Mouse (Mus musculus): Measurements from ENCODE around the gene Ankrd35.
"Not testable (repeated sequence)": the region's sequence is repeated elsewhere in the genome, so short reads cannot be mapped to it uniquely, and the experiment has no call there.

Gene Ankrd35

DNA sequence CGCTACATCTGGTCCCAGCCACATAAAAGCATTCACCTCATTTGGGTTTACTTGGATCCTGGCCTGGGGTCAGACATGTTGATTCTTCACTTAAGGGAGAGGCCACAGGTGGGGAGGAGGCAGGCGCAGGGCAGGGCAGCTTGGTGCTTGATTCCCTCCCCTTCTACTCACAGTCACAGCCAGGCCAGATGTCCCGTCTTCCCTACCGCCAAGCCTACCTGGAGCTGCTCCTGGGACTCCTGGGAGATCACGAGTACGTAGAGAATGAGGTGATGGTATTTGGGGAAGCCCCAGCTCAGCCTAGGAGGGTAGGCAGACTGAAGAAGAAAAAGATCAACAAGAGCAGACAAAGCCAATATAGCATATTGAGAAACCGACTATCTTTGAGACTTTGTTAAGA is 37.1 kb downstream of the Ankrd35 start:
- DNase-seq (ENCODE audit: low spot score): no peak

DNA sequence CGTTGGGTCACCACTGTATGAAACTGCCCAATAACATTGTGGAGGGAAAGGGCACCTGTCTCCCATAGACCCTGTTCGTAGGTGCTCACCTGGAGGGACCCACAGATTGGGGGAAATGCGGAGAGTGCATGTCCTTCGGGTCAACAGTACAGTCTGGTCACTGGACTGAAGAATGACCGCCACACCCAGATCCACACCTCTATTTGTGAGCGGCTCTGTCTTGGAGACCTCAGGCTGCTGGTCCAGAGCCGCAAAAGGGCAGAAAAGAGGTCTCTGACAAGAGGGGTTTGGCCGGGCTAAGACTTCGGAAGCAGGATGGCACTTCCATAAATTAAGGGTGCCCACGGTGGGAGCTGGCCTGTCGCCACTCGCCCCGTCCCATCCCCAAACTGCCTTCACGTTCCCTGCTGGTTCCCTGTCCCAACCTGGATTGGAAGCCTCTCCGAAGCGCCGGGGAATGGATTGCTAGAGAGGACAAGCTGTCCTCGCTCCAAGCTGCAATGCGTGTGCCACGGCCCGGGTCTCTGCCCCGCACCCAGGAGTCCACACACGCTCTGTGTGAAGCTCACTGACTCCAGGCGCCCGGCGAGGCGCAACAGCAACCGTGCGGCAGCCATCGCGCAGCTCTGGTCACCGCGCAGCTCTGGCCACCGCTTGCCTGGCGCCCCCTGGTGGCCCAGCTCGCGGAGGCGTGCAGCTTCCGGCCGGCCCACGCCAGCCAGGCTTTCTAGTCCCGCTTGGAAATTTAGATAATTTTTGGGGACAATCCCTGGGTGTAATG is 38.2 kb downstream of the Ankrd35 start, which contains the start of gene Nudt17:
TSS of gene Nudt17 (minus strand) at position 660 of the 781 bp plus-strand sequence.
- peak; percentile 44 for DNase-seq (ENCODE audit: low spot score)

DNA sequence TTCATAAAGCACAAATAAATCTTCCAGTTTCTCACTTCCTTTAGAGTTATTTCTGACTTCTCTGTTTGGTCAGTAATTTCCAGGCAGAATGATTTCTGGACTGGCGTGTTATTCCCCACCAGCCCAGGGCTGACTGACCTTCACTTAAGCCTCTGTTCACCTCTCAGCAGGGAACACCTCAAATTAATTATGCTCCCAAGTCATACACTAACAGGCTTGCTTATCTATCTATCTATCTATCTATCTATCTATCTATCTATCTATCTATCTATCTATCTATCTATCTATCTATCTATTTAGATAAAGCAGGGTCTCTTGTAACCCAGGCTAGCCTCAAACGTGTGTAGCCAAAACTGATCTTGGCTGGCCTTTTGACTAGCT is 38.7 kb downstream of the Ankrd35 start:
- no peak for DNase-seq (ENCODE audit: low spot score)

DNA sequence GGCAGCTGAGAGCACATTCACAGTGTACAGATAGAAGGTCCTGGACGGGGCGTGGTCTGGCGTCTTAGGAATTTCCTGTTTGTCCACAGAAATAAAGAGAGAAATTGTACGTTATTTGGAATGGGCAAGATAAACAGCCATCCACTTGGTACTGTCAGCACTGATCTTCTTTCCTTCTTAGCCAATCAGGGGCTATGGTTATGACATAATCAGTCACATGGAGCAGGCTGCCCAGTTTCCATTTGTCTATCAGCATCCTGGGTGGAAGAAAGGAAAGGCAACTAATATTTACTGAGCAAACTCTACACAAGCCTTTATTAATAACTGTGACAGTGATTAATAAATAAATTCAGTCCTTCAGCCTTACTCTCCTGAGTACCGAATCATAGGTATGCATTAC is 44.4 kb downstream of the Ankrd35 start:
- no peak for DNase-seq (ENCODE audit: low spot score)

DNA sequence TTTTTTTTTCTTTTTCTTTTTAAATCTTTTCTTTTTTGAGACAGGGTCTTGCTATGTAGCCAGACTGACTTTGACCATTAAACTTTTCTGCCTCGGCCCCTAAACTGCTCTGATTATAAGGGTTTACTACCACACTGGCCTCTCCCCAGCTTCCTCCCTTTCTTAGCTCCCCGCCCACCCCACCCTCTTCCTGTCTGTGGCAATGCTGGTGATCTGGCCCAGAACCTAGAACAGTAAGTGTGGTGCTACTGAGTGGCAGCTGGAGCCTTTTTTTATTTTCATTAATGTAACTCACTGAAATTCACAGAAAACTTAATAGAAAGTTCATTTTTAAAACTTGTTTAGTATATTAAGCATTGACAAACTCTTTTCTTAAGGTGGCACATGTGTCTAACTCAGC is 45.9 kb downstream of the Ankrd35 start:
- DNase-seq (ENCODE audit: low spot score): no peak

DNA sequence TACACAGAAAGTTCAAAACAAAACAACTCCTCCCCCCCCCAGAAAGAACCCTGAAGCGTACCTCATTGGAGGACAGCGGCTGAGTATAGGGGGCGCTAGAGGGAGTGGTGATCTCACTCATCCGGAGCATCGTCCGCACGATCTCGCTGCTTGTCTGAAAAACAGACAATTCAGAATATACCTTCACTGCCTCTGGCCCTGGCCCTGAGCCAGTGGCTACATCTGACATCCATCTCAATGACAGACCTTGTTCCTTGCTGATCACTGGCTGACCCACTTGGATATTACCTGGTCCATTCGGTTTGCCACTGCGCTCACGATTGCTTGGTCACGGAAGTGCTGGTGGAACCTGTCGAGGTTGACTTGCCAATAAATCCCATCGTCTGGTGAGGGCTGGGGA is 49.2 kb downstream of the Ankrd35 start:
- DNase-seq (ENCODE audit: low spot score): no peak

DNA sequence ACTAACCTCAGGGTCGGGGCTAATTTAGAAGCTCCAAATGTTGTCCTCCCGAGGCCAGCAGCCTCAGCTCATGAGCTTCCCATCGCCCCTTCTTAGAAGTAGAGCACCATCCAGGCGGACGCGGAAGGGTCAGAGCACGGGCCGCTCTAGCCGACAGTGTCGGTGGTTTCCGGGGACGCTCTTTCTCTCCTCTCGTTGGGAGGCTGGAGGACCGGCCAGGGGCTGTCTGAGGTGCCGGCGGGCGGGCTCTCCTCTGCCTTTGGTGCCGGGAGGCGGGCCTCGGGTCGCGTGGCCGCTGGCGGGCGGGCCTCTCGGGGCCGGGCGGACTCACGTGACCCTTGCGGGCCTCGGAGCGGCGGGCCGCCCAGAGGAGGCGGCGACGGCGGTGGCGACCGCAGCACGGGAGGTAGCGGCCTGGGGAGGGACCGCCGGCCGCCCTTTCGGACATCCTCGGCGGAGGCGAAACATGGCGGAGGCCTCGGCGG is 57.5 kb downstream of the Ankrd35 start, which contains the start of the genes Polr3c and Rnf115:
TSS of gene Polr3c (minus strand) at position 286 of the 485 bp plus-strand sequence.
TSS of gene Rnf115 (plus strand) at position 322 of the 485 bp plus-strand sequence.
- DNase-seq (ENCODE audit: low spot score): peak; percentile 81

DNA sequence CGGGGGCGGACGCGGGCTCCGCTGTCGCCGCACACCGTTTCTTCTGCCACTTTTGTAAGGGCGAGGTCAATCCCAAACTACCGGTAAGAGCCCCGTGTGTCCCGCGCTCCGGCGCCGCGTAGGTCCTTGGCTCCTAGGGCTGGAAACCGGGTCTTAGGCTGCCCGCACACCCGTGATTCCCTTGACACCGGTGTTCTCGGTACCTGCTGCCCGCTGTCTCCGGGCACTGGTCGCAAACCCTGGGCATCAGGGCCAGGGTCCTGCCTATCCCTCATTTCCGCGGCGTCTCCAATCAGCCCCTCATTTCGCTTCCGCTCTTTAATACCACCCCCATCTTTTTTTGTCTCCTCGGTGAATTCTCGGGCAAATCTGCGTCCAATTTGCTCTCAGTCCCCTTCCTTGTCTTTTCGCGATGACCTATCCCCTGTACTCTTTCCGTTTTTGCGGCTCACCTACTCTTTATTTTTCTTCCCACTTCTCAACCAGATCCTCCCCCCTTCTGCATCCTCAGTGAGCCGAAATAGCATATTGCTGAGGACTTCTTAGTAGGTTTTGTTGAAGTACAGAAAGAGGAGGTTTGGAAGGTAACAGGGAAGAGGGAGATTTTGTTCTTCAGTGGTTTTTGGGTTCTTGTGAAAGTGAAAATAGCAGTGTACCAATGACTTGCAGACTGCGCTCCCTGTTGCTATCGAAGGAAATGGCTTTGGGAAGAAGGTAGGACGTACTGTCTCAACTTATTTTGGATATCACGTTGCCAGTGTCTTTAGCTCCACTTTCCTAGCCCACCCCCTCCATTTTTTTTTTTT is 58.1 kb downstream of the Ankrd35 start:
- DNase-seq (ENCODE audit: low spot score): no peak

DNA sequence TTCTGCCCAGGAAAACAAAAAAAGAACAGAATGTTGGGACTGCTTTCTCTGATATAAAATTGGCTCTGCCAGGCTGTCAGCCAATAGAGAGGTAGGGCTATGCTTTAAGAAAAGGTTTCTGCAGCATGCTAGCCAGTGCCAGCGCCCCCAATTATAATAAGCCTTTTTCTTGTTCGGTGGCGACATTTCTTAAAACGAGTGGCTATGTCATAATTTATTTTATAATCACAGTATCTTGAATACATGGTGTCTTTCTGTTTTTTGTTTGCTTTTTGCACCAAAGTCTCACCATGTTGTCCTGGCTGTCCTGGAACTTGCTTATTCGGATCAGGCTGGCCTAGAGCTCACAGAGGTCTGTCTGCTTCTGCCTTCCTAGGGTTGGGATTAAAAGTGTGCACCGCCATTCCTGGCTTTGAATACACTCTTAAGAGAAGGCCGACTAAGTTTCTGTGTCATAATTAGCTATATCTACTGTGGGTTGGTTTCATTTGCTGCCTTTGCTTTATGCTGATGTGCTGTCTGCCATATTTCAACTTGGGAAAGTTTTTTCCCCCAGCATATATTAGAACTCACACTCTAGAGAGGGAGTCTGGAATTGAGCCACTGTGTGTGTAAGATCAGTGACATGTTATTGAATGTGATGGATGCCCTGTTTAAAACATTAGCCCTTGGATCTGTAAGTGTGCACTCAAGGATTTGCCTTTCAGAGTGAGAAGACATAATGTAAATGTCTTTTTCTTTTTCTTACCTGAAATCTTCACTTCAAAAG is 58.9 kb downstream of the Ankrd35 start:
- no peak for DNase-seq (ENCODE audit: low spot score)

DNA sequence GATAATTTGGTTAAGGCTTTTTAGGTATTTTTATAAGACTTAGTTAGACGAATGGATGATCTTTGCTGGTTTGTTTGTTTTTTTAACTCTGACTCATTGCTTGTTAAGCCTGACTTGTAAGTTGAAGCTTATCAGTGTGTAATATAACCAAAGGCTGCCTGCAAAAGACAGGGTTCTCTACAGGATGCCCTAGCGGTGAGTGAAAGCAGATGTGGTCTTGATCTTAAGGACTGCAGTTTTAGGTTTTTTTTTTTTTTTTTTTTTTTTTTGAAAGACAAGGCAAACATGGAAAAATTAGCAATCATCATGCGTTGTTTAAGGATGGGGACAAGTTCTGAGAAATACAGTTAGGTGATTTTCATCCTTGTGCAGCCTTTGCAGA is 59.5 kb downstream of the Ankrd35 start:
- DNase-seq (ENCODE audit: low spot score): no peak

DNA sequence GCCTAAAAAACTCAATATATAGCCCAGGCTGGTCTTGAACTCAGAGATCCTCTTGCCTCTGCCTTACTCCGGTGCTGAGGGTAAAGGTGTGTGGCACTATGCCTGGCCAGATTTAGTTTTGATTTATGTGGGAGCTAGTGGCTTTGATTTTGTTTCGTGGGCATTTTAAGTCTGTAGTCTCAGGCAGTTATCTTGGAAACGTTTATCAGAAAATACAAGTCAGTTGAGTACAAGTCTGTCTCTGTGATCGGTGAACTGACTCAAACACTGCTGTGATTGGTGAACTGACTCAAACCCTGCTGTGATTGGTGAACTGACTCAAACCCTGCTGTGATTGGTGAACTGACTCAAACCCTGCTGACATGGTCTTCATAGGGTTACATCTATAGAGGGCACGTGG is 60.9 kb downstream of the Ankrd35 start:
- DNase-seq (ENCODE audit: low spot score): no peak

DNA sequence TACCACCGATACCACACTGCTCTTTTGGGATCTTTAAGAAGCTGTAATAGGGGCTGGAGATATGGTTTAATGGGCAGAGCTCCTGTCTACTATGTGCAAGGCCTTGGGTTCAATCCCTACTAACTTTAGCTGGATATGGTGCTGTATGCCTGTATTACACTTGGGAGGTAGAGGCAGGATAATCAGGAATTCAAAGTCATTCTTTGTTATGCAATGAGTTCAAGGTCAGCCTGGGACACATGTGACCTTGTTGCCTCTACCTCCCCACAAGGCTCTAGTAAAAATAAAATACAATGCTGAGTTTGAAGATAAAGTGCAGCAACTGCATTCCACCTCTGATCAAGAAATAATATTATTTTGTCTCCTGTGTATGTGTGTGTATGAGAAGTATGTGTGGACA is 64.1 kb downstream of the Ankrd35 start:
- no peak for DNase-seq (ENCODE audit: low spot score)

DNA sequence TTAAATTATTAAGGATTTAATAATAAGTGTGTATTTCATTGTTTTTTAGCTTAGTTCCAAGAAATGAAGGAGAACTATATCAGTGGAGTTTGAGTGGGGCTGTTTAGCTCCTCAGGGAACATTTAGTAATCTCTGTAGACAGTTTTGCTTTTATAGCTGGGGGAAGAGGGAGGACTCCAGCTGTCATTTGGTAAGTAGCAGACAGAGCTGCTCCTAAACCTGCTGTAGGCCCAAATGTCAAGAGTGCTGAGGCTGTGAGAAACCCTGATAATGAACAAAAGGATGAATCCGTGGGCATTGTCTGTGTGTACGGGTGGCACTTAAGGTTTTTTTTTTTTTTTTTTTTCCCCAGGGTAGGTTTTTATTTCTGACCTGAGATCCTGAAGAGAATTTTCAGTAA is 65.3 kb downstream of the Ankrd35 start:
- DNase-seq (ENCODE audit: low spot score): no peak

DNA sequence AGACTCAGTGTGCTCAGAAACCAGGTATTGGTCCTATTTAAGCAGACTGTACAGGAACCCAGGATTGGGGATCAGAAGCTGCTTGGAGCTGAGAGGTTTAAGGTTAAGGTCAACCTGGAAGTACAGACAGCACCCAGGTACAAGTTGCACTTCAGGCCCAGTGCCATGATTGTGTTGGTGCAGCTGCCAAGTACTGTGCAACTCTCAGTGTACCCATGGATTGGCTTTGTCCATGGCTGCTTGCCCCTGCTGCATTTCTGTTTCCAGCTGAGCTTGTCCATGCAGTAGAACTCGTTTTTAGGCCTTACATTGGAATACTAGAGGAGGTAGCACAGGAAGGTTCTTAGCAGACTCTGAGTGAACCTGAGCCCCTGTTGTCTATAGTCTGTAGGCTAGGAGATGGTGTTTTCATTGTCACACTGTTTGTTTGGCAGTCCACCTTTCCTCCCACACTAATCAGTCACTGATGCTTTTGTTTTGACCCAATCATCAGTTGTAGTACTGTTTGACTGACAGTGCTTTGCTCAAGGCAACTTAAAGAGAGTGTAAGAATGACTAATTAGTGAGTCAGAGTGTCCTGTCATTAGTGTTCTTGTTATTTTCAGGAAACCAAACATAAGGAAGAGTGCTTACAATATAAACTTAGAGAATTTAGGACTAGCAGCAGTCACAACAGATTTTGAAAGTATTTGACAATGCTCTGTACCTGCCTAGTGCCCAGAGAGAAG is 67.2 kb downstream of the Ankrd35 start:
- no peak for DNase-seq (ENCODE audit: low spot score)

DNA sequence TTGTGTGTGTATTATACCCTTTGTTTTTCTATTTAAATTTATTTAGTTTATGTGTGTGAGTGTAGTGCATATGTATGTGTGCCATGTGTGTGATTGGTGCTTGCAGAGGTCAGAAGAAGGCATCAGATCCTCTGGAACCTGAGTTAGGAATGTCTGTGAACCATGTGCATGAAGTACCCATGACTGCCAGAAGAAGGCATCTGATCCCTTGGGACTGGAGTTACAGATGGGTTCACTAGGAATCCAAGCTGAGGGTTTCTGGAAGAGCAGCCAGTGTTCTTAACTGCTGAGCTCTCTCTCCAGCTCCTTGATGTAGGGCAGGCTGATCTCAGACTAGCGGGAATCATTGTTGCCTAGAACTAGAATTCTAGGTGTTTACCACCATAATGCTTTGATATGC is 68.1 kb downstream of the Ankrd35 start:
- DNase-seq (ENCODE audit: low spot score): no peak

DNA sequence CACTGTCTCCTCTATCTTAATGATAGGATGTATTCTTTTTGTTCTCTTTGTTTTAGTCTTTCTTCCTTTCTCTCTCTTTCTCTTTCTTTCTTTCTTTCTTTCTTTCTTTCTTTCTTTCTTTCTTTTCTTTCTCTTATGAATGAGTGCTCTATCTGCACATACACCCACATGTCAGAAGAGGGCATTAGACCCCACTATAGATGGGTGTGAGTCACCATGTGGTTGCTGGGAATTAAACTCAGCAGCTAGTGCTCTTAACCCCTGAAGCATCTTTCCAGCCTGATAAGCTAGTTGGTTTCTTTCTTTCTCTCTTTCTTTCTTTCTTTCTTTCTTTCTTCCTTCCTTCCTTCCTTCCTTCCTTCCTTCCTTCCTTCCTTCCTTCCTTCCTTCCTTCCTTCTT is 70.3 kb downstream of the Ankrd35 start:
- not testable (repeated sequence) for DNase-seq (ENCODE audit: low spot score)

Measured in layer of hippocampus, adult 9-10 months (tissue).